Mouse (Mus musculus) lung, embryonic 16.5 days (tissue): ENCODE data around the gene Lrp2. TPM values are rescaled to one million over a fixed set of nuclear protein-coding genes. Genes with fewer than 3 reads are reported as not detected.
A peak's percentile ranks its signal among the peaks of the same experiment; 100 is the strongest.
"Not testable (repeated sequence)": the region's sequence is repeated elsewhere in the genome, so short reads cannot be mapped to it uniquely, and the experiment has no call there.

Source experiments
- ATAC-seq: fragments of 200-750 bp; cut with Nextera tagmentation; 2 replicates; pipeline ENCODE4 v1.8.0; 2017; ENCODE audit warnings: low read depth, mild to moderate bottlenecking, moderate library complexity
- H3K27ac ChIP-seq: fragments of 300-500 bp; sonication (generic); 2 replicates; pipeline ENCODE4 v1.5.1; 2014; ENCODE audit warnings: mild to moderate bottlenecking, control low read depth, low read length
- H3K27me3 ChIP-seq: fragments of 300-500 bp; sonication (generic); 2 replicates; pipeline ENCODE4 v1.6.1; 2014; ENCODE audit warnings: low read depth, low read length, mixed read lengths; ENCODE audit not compliant: control insufficient read depth, insufficient read depth
- H3K36me3 ChIP-seq: fragments of 300-500 bp; sonication (generic); 2 replicates; pipeline ENCODE4 v1.6.1; 2014; ENCODE audit warnings: low read length; ENCODE audit not compliant: control insufficient read depth, insufficient read depth
- H3K4me1 ChIP-seq: fragments of 300-500 bp; sonication (generic); replicated peaks from 2 replicates; pipeline ENCODE4 v1.6.1; 2014; ENCODE audit warnings: low read length, mixed read lengths; ENCODE audit not compliant: control insufficient read depth, insufficient read depth
- H3K4me2 ChIP-seq: fragments of 300-500 bp; sonication (generic); 2 replicates; pipeline ENCODE4 v1.6.1; 2014; ENCODE audit warnings: low read depth, low read length, control low read depth
- H3K4me3 ChIP-seq: fragments of 300-500 bp; sonication (generic); 2 replicates; pipeline ENCODE4 v1.5.1; 2014; ENCODE audit warnings: mild to moderate bottlenecking, low read length, control low read depth
- H3K9ac ChIP-seq: fragments of 300-500 bp; sonication (generic); 2 replicates; pipeline ENCODE4 v1.6.1; 2014; ENCODE audit warnings: low read length, control low read depth
- H3K9me3 ChIP-seq: fragments of 300-500 bp; sonication (generic); 2 replicates; pipeline ENCODE4 v1.6.1; 2016; ENCODE audit warnings: low read length; ENCODE audit not compliant: control insufficient read depth
- WGBS: fragments of 180-500 bp; shearing (Covaris S2); extraction: QIAGEN DNeasy Blood & Tissue Kit; methylation state at CpG from one replicate; pipeline ENCODE4 v1.1.7; 2014; 5-methylcytosine and 5-hydroxymethylcytosine counted together
- polyA plus RNA-seq: library from polyadenylated mRNA; unstranded; fragments of >200 nt; fragmentation: Nextera tagmentation; extraction: Ambion mirVana; gene quantifications from 2 replicates; pipeline ENCODE4 v1.2.1, GENCODE M21; 2015

The Lrp2 gene
- polyA plus RNA-seq, 1 experiment from 2014 or later = 0.29 TPM

DNA sequence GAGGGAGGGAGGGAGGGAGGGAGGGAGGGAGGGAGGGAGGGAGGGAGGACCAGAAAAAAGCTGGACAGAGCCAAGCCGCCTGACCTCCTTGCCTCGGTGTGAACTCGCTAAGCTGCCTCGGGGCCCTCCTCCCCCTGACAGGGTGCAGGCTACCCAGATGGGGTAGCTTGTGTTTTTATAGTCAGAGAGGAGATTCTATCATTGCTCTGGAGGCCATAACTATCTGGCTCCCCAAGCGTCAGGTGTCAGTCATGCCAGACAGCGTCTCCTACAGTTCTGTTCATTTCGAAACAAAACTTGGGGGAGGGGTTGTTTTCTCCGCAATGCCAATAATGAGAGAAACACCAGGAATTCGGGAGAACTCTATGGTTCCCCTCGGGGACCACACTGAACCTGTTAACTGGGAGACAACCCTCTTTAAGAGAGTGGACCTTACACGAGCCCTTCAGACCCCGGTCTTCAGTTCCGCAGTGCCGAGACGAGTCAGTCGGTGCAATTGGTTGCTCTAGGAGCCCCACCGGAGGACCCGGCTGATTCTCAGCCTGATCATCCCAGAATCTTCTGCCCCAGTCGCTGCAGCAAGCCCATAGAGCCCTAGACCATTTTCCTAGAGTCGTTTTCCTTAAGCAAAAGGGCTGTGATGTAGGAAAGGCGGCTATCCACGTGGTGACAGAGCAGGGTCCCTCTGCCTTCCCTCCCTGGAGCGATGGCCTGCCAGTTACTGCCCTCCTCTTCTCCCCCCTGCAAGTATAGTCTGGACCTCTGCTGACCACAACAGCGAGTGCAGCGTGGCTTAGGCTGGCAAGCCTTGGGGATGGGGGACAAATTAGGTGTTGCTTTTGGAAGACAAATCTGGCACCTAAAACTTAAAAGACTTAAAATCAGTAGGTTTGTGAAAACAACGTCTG, 1.2 kb upstream of the Lrp2 start:
- peaks cover 29% of the 10 kb centered on the region for H3K4me1 ChIP-seq
- H3K27ac ChIP-seq = no peak overlapping the region
- peak overlapping the region; percentile 99 for H3K4me2 ChIP-seq
- H3K9me3 ChIP-seq = no peaks in the 10 kb centered on the region
- H3K4me3 ChIP-seq = peak overlapping the region; percentile 44
- no peak for ATAC-seq
- 0 out of 2 replicates have a peak overlapping the region, but pooled peaks have one; percentile 15 for H3K9ac ChIP-seq
- no peaks in the 10 kb centered on the region for H3K36me3 ChIP-seq
- WGBS = 1% methylated on average over 26 of the region's 26 CpGs
- H3K27me3 ChIP-seq = peaks cover 55% of the 10 kb centered on the region

DNA sequence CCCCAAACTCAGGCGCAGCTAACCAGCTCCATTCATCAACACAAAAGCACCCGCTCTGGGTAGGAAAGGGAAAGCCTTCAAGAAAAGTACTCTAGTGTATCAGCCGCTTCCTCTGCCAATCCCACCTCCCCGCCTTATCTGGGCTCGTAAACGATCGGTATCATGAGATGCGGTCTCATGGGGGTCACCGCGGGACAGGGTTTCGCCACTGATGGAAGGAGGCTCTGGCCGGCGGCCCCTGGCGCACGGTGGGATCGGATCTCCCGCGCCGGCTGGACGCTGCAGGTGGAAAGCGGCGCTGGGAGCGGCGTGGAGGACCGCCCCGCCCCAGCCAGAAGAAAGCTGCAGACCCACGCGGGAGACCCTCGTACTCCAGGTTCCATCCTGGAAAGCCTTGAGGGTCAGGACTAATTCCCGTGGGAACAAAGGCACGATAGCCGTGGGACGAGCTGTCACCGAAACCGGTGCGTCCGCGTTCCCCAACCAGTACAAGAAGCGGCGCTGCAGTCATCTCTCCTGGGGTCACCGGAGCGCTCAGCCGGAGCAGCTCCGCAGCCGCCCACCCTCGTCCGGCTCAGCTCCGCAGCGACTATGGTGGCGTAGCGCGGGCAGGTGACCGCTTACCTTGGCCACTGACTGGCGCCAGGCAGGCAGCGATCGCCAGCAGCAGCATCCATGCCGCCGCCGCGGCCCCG, 527 bp downstream of the Lrp2 start:
- ATAC-seq = peak; percentile 44; the same call in 1 of the 2 replicates
- under 1% methylated on average over 58 of the region's 61 CpGs for WGBS
- H3K4me1 ChIP-seq = peaks cover 25% of the 10 kb centered on the region

DNA sequence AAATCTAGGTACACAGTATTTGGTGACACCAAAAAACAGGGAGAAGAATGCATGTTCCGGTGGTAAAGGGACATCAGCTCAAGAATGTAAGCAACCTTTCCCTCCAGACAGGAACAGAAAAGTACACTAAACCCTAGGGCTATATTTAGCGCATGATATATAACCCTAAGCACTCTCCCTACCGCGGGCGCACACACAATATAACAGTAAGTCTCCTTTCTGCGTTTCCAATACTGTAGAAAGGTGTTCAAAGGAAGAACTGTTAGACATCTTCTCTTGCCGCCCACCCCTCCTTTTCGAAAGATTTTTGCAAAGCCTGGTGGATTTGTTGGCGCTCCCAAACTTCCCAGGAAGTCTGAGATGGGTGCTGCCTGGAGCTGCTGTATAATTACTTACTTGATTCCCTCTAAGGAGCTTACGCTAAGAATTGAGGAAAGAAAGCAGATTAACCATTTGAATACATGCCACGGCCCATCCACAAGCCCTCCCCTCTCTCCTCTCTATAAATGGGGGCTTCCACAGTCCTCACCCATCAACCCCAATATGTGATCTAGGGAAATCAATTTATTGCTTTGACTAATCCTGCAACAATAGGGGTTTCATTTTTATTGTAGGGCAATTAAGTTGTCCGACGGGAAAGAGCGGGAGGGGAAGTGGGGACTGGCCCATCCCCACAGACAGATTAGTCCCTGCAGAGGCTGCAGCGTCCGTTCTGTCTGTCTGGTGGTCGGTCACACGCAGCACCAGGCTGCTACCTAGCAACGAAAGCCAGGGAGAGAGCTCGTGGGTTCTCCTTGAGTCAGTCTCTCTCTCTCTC, 1.5 kb downstream of the Lrp2 start:
- Histone ChIP-seq H3K36me3 (no peaks in the 10 kb centered on the region), H3K4me3 (peak overlapping the region; percentile 65), H3K4me2 (peak overlapping the region; percentile 99), H3K4me1 (peaks cover 22% of the 10 kb centered on the region), H3K9ac (no peak overlapping the region), H3K27ac (no peak overlapping the region), H3K27me3 (peaks cover 55% of the 10 kb centered on the region), H3K9me3 (no peaks in the 10 kb centered on the region)
- no peak for ATAC-seq
- 3% methylated on average over 20 of the region's 20 CpGs for WGBS

More for the DNA sequence above, 527 bp downstream of the Lrp2 start:
- H3K4me2 ChIP-seq = peak overlapping the region; percentile 99
- H3K9me3 ChIP-seq = no peaks in the 10 kb centered on the region
- H3K27me3 ChIP-seq = peaks cover 55% of the 10 kb centered on the region
- no peak overlapping the region for H3K27ac ChIP-seq
- peak overlapping the region; percentile 65 for H3K4me3 ChIP-seq
- H3K9ac ChIP-seq = peak overlapping the region; percentile 49
- H3K36me3 ChIP-seq = no peaks in the 10 kb centered on the region

DNA sequence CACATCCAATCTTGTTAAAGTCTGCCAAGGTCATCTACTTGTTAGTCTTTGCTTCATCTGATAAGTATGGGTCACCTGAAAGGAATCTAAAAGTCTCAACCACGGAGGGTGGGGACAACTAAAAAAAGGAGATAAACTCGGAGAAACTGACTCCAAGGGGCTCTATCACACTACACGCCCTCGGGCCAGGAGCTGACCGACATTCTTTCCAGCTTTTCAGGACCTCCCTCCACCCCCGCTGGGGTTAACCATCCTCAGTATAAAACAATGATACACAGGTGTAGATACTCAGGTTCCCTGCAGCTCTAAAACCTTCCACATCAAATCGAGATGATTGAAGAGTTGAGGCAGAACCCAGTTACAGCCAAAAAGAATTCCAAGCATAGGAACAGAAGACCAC, 3.0 kb downstream of the Lrp2 start:
- Histone ChIP-seq H3K4me2 (no peak overlapping the region), H3K9ac (no peak overlapping the region), H3K9me3 (no peaks in the 10 kb centered on the region), H3K4me1 (peaks cover 21% of the 10 kb centered on the region), H3K36me3 (no peaks in the 10 kb centered on the region), H3K27me3 (peaks cover 42% of the 10 kb centered on the region), H3K27ac (no peak overlapping the region), H3K4me3 (no peak overlapping the region)
- ATAC-seq = no peak
- 41% methylated on average over 7 of the region's 7 CpGs for WGBS

DNA sequence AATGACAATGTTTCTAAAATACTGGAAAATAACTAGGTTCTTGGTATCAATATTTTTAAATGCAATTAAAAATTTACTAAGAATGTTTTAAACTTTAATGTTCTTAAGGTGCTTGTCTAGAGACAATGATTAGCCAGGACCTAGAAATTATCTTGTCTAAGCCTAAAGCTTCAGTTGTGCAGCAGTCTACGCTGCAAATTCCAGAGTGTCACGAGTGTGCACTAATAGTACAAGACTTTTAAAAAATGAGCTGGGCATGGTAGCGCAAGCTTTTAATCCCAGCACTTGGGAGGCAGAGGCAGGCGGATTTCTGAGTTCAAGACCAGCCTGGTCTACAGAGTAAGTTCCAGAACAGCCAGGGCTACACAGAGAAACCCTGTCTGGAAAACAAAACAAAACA, 3.8 kb downstream of the Lrp2 start:
- Histone ChIP-seq H3K4me1 (peaks cover 14% of the 10 kb centered on the region), H3K27me3 (peaks cover 34% of the 10 kb centered on the region)
- 83% methylated on average over 4 of the region's 4 CpGs for WGBS
- not testable (repeated sequence) for H3K4me2 ChIP-seq, ATAC-seq, H3K27ac ChIP-seq, H3K9ac ChIP-seq, H3K36me3 ChIP-seq, H3K9me3 ChIP-seq, H3K4me3 ChIP-seq

DNA sequence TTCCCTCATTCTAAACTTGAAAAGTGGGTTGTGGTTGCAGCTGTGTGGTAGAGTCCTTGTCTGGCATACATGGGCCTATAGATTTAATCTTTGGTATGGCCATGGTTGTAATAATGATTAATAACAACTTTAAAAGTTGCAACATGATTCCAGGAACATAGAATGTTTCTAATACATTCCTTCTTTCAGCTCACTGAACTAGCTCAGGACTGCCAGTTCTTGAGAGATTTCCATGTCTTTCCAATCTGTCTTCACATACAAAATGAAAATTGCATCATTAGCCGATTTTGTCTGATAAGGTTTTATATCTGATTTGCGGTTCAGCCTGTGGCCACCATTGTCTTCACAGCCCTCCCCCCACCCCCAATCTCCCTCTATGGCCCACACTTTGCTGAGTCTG, 5.8 kb downstream of the Lrp2 start:
- Histone ChIP-seq H3K27ac (no peak overlapping the region), H3K4me1 (peaks cover under 1% of the 10 kb centered on the region), H3K27me3 (peaks cover 16% of the 10 kb centered on the region), H3K9ac (no peak overlapping the region), H3K9me3 (no peaks in the 10 kb centered on the region), H3K4me3 (no peak overlapping the region), H3K36me3 (no peaks in the 10 kb centered on the region), H3K4me2 (no peak overlapping the region)
- WGBS = 85% methylated on average over 2 of the region's 2 CpGs
- ATAC-seq = no peak

DNA sequence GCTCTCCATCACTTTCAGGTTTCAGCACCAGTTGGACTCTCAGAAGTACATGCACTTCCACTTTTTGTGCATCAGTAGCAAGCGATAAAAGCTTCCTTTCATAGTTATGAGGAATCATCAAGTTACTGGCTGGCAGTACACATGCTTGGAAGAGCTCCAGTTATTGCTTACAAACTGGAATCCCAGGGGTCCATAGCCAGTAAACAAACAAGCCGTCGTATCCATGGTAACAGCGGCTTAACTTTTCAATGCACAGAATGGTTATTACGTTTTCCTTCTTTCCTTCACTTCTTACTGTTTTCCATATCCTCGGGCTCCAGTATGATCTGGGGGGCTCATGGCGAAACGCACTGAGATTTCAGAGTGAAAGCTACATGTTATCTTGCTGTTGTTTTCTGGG, 7.7 kb downstream of the Lrp2 start:
- ATAC-seq = no peak
- Histone ChIP-seq H3K4me1 (no peaks in the 10 kb centered on the region), H3K27ac (no peak overlapping the region), H3K4me3 (no peak overlapping the region), H3K4me2 (no peak overlapping the region), H3K27me3 (no peaks in the 10 kb centered on the region), H3K36me3 (no peaks in the 10 kb centered on the region), H3K9me3 (no peaks in the 10 kb centered on the region), H3K9ac (no peak overlapping the region)
- 82% methylated on average over 8 of the region's 8 CpGs for WGBS

DNA sequence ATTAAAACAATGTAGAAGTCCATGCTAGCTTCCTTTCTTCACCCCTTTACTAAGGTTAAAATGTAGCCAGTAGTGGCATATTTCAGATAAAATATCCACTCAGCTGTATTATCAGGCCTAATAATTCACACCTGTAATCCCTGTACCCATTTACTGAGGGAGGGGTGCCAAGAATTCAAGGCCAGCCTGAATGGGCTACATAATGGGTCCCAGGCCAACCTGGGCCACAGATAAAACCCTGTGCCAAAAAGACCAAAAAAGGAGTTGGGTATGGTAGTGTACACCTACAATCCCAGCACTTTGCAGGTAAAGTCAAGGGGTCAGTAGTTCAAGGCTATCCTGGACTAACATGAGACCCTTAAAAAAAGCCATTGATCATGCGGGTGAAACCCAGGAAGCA, 9.3 kb downstream of the Lrp2 start:
- no peak for ATAC-seq
- H3K9me3 ChIP-seq = no peaks in the 10 kb centered on the region
- no peak overlapping the region for H3K4me3 ChIP-seq
- no peak overlapping the region for H3K4me2 ChIP-seq
- no peaks in the 10 kb centered on the region for H3K4me1 ChIP-seq
- no peak overlapping the region for H3K27ac ChIP-seq
- 93% methylated on average over 1 of the region's 1 CpGs for WGBS
- H3K27me3 ChIP-seq = no peaks in the 10 kb centered on the region
- H3K9ac ChIP-seq = no peak overlapping the region
- no peaks in the 10 kb centered on the region for H3K36me3 ChIP-seq

DNA sequence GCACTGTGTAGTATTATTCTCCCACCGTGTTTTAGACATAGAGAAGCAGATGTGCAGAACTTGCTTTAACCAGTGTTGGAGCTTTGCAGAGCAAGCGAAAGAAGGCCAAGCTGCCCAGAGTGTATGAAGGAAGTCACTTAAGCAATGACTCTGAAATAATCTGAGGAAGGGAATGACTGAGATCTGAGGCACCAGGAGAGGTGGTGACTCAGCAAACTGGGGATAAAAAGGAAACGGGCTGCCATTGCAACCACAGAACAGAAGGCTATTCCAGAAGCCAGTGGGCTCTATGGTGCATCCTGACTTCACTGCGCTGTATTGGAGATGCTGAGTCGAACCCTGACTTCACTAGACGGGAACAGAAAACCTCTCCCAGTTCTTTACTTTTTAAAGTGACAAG, 10.9 kb downstream of the Lrp2 start:
- Histone ChIP-seq H3K36me3 (no peaks in the 10 kb centered on the region), H3K27me3 (no peaks in the 10 kb centered on the region), H3K4me1 (no peaks in the 10 kb centered on the region), H3K4me2 (no peak overlapping the region), H3K27ac (no peak overlapping the region), H3K4me3 (no peak overlapping the region), H3K9ac (no peak overlapping the region), H3K9me3 (no peaks in the 10 kb centered on the region)
- no peak for ATAC-seq
- 65% methylated on average over 6 of the region's 6 CpGs for WGBS
